Mouse (Mus musculus): ENCODE data around the gene Ankmy2.

DNA sequence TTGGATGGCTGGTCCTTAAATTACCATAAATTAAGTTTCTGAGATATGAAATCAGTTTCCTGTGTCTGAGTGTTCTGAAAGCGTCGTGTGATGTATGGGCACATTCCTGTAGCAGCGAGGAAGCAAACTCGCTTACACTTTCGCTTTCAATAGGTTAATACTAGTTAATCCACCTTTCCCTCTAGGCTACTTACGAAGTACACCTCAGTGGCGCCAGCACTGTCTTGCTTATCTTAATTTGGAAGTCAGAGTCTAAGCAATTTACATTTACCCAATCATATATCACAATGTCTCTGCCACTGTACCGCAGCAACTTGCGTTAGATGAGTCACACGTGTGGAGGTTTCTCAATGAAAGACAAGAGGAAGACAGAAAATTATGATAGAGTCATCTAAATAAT lies 60.0 kb downstream of the Ankmy2 start:
- TF ChIP-seq GATA1 (IDR thresholded peaks at IDR 0.05; ENCODE audit: low read length) (no peak), TAL1 (IDR thresholded peaks at IDR 0.05; ENCODE audit: low read length) (no peak)
